Mouse (Mus musculus) heart, adult 8-10 months (tissue): Measurements from ENCODE around the gene Mlh3. TPM values are rescaled to one million over a fixed set of nuclear protein-coding genes. Genes with fewer than 3 reads are reported as not detected.

Experiments
- DNase-seq: peaks from one replicate; pipeline ENCODE4 v3.0.0; 2022; ENCODE audit warnings: low spot score
- total RNA-seq, 4 experiments: library from RNA; stranded (reverse); gene quantifications; 2 replicates each; pipeline ENCODE4 v1.2.4; 2022

Gene Mlh3
- total RNA-seq, 4 experiments from 2014 or later = 9.4 to 11.3 (median 10.3) TPM

- no peak for DNase-seq
These were observed 10.6 kb upstream of the Mlh3 start for GRCm38 (mm10) chr12:85280845-85281651.

- DNase-seq = peak; percentile 99
These were observed 9.9 kb upstream of the Mlh3 start for GRCm38 (mm10) chr12:85280105-85280844.

- no peak for DNase-seq
These were observed 9.1 kb upstream of the Mlh3 start for GRCm38 (mm10) chr12:85279396-85280080.

- DNase-seq = no peak
These were observed 8.5 kb upstream of the Mlh3 start for GRCm38 (mm10) chr12:85278919-85279318.

DNA sequence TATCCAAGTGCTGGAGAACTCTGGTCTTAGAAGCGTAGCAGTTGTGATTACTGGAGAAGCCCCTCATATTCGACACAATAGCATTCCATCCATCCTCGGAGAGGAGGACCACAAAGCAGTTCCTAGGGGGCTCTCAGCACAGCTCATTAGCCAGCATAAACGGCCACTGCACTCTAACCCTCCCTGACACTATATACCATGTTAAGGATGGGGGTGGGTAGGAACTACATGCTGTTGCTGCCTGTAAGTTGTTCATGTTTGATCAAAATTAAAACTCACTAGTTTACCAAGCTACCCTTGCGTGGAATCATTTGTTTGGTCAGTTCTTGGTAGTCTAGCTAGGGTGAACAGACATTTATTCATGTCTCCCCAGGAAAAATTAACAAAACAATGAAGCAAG lies 5.9 kb upstream of the Mlh3 start:
- no peak for DNase-seq

- no peak for DNase-seq
These were observed 3.1 kb upstream of the Mlh3 start for GRCm38 (mm10) chr12:85273508-85273907.

DNA sequence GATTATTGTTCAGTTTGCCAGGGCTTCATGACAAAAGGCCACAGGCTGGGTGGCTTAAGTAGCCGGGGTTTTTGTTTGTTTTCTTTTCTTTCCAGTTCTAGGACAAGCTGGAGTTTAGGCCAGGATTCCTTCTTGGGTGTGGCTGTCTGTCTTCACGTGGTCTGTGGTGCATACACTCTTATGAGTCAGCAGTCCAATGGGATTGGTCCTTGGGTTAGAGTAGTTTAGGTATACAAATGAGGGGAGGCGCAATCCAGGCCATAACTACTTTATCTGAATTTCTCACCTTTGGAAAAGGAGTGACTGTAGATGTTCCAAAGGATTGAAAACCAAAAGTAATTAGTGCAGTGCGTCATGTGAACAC lies 1.4 kb upstream of the Mlh3 start:
- no peak for DNase-seq

DNA sequence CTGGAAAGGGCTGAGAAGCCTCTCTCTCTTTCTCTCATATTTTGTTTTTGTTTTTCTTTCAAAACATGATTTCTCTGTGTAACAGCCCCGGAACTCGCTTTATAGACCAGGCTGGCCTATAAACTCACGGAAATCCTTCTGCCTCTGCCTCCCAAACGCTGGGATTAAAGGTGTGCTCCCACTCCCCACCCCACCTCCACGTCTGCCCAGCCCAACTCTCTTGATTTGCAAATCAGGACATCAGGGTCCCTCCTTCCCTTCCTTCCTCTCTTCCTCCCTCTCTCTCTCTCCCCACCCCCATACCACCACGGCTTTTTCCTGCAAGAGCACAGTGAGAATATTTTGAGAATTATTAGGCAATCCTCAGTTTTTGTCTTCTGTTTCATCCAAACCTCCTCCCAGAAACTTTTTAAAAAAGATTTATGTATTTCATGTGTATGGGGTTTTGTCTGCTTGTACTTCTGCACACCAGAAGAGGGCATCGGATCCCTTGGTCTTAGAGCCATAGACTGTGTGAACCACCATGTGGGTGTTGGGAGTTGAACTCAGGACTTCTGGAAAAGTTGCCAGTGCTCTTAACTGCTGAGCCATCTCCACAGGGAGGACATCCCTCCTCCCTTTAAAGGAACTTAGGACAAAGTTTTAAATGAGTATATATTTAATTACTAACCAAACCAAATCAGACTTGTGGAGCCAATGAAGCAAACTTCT lies 888 bp upstream of the Mlh3 start:
- DNase-seq = no peak

- no peak for DNase-seq
These were observed 578 bp downstream of the Mlh3 start for GRCm38 (mm10) chr12:85269821-85270220.

DNA sequence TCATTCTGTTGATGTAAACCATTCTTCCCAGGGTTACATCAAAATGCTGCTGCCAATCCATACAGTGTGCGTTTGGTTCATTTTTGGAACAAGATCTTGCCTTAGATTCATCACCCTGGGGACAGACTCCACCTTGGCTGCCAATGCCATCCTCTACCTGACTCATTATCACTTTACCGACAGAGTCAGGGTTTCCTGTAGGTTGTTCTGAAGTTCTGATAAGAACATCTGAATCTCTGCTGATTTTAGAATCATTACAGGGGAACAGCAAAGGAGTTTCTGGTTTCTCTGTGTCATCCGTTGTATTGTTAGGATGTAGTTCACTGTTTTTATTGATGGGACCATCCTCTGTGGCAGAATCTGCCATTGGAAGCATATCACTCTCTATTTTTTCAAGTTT lies 4.2 kb downstream of the Mlh3 start:
- no peak for DNase-seq

DNA sequence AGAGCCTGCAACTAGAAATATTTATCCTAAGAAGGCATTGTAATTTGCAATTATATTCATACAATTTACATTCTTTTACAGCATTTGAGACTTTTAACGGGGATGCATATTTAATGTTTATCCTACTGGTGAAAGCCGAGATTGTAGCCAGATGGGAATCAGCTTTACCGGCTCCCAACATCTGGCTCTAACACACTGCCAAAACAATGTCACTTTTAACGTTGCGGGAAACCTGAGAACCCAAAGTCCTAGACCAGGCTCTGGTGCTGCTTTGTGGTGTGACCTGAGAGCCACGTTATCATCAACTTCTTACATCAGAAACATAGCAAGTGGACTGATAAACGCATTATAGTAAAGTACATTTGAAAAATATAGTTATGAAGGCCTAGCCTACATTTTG lies 5.5 kb downstream of the Mlh3 start:
- no peak for DNase-seq

GRCm38 (mm10) chr12:85264531-85264930 lies 5.9 kb downstream of the Mlh3 start:
- DNase-seq = no peak

- no peak for DNase-seq
These were observed 7.2 kb downstream of the Mlh3 start for GRCm38 (mm10) chr12:85263190-85263589.

- no peak for DNase-seq
These were observed 7.9 kb downstream of the Mlh3 start for GRCm38 (mm10) chr12:85262489-85262888.

DNA sequence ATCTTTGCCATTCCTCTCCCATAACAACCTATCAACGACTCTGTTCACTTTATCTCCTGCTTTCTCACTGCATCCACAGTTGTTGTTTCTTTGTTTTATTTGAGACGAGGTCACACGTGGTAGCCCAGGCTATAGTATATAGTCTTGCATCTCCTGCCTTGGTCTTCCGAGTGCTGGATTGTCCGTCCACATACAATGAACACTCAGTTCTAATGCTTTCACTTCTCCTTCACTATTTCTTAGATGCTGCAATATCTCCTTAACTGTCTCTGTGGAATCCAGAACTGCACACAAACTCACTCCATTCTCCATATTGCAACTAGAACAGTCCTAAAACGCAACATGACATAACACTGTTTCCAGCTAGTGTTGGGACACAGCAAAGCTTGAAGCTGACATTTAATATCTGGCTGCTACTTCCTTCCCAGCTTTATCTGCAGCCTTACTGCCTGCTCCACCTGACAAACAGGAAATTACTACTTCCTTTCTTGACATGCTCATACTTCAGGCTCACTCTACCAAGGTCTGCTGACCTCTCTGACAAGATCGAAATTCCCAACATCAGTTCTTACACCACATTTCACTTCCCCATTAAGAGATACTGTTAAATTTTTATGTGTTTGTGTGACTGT lies 13.3 kb downstream of the Mlh3 start:
- peak; percentile 53 for DNase-seq

GRCm38 (mm10) chr12:85256074-85256751 lies 14.2 kb downstream of the Mlh3 start:
- DNase-seq = no peak

- DNase-seq = no peak
These were observed 18.3 kb downstream of the Mlh3 start for GRCm38 (mm10) chr12:85252083-85252482.

DNA sequence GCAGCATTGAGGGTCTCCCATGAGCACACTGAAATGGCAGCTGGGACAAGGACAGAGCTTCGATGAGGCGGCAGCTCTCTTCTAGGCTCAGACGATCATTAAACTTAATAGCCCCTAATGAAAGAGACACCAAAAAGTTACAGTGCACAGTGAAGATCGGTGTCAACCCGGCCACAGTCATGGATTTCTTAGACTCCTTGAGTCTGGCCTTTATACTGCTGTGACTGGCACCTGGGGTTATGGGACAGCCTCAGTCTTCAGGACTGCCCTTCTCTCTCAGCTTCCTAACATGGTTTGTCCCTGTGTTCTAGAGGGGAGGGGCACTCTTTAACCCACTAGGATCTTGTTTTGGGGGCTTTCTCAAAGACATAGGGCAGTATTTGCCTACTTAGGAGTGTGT lies 32.8 kb downstream of the Mlh3 start:
- no peak for DNase-seq

DNA sequence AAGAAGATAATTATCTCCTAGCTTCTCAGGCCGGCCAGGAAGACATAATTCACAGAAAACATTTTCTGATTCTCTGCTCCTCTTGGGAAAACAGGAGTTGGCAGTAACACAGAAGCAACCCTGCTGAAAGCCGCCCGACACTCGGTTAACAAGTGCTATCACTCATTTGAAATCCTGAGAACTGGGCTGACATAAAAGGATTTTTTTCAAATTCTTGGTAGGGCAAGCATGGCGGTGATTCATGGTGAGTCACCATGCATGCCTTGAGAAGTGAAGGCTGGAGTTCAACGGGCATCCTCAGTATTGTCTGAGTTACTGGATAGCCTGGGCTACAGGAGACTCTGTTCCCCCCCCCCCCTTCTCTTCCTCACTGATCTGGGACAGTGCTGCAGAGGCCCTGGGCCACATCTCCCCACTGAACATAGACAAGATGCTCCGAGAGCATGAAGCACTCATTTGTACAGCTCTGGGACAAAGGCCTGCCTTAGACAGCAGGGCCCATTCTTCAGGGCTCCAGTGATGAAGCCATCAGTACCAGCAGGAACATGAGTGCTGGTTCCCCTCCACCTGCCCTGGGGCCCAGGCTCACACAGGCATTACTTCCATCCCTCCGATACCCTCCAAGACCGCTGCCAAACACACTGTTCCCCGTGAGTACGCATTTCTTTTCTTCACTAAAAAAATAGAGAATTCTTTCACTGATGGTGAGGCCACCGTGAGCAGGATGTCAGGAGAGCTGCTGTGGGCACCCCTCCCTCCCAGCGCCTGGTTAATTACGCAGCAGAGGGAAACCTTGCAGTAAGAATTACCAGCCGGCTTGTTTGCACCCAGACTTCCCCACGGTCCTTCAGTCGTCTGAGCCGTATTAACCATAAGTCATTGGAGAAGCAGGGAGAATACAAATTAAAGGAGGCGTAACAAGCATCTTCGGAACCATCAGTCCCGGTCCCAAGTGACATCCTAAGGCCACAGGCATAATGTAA lies 36.7 kb downstream of the Mlh3 start:
- no peak for DNase-seq
